Mouse (Mus musculus): ENCODE results near the gene Tspan11.

Gene Tspan11

DNA sequence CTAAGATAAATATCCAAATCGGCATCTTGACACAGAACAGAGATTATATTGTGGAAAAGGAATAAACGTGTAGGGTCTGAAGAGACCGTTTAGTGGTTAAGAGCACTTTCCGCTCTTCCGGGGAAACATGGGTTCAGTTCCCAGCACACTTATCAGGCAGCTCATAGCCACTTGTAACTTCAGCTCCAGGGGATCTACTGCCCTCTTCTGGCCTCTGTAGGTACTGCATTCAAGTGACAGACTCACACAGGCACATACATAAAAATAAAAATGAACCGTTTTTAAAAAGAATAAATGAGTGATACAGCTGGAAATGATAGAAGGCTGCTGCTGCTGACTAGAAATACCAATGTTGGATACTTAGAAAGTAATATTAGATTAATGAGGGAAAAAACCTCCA is 7.9 kb upstream of the Tspan11 start:
- peak; percentile 4 to 13 for DNase-seq

DNA sequence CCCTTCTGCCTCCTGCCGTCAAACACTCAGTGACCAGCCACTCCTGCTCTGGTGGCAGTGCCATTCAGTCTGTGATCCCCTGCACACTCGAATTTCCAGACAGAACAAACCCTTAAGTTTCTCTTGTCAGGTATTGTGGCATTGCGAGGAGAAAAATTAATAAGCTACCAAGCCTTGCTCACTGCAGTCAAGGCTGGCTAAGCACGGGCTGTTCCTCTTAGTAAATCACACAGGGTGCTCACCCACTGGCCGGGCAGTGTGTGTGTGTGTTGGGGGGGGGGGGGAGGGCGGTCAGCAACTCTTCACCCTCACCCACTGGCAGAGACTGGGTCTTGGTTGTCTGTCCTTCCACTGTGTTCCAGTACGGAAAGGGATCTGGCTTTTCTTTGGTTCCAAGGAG is 473 bp upstream of the Tspan11 start:
- DNase-seq = no peak

DNA sequence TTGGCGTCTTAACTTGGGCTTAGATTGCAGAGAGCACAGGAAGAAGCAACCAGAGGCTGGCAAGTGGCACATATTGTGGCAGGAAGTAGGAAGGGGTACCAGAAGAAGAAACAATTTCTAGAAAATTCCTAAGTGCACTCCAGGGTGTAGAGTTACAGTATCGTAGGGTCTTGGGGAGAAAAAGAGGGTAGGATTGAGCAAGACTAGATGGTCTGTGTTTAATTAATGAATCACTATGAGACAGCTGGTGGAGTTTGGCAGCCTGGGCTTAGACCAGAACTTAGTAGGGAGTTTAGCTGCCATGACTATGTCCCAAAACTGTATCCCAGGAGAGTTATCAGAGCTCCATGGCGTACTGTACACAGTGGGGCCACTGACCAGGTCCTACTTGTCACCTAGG is 1.2 kb downstream of the Tspan11 start:
- DNase-seq = no peak

DNA sequence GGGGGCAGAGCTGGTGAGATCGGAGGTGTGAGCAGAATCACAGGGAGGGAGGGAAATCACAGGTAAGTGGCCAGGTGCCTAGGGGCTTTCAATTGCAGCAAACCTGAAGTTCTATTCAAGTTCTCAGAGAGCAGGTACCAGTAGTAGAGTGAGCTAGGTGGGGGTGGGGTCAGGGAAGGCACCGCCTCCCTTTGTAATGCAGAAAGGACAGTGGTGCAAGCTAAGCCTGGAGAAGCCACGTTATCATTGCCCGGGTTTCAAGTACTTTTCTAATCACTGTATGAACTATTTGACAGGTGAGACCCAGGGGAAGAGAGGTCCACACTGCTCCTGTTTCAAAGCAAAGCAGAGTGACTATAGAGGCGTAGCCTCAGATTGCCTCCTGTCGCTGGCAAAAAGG is 6.2 kb downstream of the Tspan11 start:
- DNase-seq = no peak

DNA sequence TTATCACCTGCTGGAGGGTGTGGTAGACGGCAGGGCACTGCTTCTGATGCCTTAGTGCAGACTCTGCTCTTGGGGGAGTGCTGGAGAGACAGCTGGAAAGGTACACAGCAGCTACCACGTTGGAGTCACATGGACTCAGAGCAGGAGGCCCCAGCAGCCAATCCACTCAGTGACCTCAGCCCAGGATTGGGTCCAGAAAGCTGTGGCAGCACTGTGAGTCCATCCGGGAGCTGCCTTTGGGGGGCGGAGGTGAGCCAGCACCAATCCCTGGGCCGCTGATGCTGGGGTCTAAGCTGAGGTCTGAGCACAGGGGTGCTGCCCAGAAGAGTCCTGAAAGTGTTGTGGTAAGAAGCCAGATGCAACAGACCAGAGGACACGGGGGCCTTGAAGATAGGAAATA is 7.6 kb downstream of the Tspan11 start:
- no peak for DNase-seq

DNA sequence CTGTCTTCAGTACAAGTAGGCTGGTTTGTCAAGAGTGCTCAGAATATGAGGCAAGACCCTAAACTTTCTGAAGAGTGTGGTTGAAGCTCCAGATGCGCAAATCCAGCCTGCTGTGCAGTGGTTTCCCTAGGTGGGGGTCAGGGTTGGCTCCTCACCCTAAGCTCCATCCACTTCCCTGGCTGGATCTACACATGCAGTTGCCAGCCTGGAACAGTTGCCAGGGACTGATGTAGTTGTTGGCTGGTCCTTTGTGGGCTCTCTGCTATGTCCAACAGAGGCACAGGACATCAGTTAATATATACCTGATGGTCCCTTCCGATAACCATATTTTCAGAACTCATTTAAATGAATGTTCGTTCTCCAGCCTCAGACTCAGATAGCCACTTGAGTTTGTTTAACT is 9.0 kb downstream of the Tspan11 start:
- no peak for DNase-seq

DNA sequence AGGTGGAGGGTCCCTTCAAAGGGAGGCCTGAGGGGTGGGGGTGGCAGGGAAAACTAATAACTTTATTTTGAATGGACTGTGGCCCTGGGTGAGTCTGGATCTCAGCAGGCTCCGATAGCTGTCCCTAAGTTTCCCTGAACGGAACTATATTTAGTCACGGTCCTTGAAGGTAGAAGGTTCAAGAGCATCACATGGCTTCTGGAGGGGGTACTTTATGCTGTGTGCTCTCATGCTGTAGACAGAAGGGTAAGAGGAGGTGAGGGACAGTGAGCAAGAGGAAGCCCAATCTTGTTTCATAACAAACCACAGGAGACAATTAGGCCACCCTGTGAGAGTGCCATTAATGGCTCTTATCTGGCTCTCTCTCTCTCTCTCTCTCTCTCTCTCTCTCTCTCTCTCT is 10.0 kb downstream of the Tspan11 start:
- DNase-seq = no peak

DNA sequence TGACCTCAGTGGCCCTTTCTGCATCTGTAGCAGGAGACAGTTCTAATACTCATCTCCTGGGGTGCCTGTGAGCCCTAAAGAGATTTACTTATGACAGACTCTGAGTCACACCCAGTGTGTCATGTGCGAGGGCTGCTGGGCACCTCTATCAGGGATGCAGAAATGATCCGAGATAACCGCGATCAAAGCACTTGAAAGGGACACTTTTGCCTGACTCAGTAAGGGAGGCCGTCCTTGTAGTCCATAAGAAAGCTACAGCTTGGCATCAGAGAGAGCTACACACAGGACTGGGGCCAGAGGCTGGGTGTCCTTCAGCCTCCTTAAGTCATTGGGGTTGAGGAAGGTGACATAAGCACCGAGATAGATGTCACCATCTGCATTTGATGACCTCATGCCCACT is 12.7 kb downstream of the Tspan11 start:
- DNase-seq = no peak

DNA sequence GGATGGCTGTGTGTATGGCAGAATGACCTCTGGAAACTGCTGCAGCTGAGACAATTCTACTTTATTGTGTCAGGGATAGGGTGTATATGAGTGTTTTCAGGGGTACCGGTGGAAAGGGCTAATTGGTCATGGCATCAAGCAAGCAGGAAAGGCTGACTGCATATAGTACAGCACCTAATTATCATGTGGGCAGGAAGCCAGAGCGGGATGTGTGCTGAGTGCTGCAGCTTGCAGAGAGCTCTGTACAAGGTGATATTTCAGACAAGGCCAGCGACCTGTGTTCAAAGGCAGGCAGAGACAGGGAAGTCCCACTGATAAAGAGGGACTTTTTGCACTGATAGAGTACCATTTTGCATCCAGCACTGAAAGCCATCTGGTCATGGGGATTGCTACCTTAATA is 13.9 kb downstream of the Tspan11 start:
- no peak for DNase-seq

DNA sequence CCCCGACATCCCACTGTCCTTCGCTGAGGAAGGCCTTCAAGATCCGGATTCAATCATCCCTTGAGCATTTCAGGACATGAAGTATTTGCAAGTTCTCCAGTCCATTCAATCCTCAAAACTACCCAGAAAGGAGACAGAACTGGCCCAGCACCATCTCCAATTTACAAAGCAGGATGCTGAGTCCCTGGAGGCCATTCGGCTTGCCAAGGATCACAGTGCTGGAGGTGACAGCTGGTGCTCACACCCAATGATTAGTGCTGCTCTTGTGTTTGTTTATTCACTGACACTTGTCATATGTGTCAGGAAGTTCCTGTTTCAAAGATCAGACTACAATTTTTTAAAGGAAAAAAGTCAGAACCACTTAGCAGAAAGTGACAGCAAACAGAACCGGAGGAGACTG is 14.3 kb downstream of the Tspan11 start:
- no peak for DNase-seq

DNA sequence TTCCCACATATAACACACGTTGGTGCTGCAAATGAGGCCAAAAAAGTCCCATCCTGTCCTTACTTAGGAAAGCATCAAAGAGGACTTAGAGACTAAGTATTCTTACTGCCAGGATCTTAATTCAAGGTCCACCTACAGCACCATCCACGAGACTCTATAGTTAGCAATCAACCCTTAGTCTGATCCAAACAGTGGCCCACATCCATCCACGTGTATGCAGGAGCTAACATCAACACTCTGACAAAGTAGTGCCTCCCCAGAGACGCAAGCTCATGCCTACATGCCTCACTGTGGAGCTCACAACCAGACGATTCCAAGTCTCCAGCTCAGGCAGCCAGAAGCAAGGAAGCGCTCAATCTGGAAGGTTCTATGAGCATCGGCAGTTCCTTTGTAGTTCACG is 15.2 kb downstream of the Tspan11 start:
- DNase-seq = no peak

DNA sequence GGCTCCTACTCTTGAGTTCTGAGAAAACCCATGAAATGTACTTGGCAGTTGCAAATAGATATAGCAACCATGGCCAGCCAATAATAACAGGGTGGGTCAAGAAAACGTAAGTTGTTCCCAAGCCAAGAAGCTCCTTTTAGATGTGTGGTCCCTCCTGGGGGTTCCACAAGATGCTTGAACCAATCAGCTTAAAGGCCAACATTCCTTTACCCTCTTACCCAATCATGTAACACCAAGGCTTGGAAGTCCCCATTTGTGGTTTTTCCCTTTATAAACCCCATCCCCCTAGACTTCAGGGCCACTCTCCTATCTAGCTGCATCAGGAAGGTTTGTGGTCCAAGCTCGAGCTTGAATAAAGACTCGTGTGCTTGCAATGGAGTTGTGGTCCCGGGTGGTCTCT is 23.2 kb downstream of the Tspan11 start:
- no peak for DNase-seq

DNA sequence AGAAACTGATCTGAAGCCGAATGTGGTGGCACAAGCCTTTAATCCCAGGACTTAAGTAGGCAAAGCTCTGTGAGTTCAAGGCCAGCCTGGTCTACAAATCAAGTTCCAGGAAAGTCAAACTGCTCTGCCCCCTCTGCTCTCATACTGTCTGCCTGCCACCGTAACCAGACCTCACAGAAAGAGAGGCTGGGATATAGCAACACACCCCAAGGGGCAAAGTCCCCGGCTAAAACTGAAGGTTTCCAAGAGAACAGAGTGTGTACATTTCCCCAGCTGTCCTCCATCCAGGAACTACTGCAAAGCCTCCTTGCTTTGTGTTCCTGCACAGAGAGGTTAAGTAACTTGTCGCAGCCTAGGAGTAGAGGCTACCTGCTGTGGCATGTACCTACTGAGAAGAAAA is 24.3 kb downstream of the Tspan11 start:
- no peak for DNase-seq

DNA sequence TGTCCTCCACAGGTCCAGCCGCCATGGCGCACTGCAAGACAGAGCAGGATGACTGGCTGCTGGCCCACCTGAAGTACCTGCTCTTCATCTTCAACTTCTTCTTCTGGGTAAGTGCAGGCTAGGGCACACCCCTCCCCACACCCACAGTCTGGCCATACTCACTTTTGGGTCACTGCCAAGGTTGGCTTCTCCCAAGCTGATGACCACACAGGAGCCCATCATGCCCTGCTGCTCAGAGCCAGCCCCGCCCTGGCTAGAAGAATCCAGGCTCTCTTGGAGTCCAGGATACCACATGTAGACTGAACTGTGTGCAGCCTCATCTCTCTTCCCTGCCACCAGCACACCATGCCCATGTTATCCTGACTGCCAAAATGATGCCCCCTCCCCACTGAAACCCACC is 25.5 kb downstream of the Tspan11 start:
- DNase-seq = no peak

DNA sequence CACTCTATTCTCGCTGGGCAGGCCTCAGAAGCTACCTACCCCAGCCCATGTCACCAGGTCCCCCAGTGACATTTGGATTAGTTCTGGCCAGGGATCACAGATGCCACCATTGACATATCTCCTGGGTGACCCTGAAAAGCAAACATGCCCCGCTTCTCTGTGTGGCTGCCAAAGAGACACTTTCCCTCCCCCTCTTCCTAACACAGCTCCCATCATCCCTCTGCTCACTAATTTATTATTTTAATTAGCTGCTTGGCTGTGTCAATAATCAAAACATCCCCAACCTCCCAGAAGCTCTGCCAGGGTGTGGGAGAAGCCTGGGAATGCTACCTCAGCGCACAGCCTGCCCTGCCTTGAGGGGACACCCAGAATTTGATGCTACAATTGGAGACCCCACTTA is 29.6 kb downstream of the Tspan11 start:
- DNase-seq = no peak

DNA sequence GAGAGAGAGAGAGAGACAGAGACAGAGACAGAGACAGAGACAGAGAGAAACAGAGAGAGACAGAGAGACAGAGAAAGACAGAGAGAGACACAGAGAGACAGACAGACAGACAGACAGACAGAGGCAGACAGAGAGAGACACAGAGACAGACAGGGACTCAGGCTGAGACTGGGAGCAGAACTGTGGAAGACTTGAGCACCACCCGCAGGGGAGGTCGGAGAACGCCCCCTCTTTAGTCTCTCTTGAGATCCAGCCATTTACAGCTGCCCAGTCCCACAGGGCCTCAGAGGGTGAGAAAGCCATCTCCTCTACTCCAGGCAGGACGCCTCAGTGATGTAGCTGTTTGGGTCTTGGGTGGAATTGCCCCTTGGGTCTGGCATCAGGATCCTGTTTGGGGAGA is 30.3 kb downstream of the Tspan11 start:
- no peak for DNase-seq

DNA sequence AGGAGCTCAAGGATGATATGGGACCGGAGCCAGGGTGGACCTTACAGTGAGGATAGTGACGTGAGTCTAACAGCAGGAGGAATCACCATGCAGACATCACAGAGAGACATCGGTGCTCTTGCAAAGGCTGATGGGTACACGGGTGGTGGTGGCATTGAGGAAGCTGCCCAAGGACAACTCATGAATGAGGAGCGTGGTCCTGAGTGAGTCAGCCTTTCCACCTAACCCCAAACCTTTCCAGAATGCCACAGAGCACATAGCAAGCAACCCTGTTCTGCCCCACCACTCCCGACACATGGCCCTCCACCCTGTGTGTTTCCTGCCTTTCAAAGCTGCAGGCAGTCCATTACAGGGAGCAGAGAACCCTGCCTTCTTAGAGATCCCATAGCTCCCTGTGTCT is 32.1 kb downstream of the Tspan11 start:
- no peak for DNase-seq

DNA sequence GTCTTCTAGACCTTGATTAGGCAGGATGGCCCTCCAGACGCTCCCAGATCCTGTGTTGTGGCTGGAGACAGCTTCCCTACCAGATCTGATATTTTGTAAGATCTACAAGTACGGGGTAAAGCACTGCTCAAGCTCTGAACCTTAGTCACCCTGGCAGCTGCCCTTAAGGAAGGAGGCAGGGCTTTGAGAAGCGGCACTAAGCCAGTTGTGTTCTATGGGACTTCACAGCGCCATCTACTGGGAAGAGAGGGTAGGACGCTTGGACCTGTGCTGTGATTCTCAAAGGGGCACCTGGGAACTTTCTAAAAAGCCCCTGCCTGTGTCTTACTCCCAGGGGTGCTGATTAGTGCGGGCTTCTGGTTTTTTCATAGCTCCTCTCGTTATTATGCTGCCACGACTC is 33.3 kb downstream of the Tspan11 start:
- DNase-seq = peak; percentile 28 to 34

DNA sequence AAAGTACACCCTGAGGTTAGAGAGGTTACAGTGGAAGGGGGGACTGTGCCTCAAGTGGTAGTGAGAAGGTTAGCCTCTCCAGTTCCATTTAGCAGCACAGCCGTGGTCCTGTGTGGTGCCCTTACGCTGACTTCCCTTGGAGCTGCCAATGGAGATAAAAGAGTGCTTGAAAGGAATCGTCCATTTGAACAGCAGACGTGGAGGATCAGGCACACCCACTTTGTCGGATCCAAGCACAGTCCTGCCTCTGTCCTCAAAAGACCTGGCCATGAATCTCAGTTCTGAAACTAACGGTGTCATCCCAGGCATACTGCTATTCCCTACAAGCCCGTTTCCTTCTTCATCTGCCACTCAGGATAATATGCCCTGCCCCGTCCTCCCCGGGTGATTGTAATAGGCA is 34.6 kb downstream of the Tspan11 start:
- DNase-seq = no peak

DNA sequence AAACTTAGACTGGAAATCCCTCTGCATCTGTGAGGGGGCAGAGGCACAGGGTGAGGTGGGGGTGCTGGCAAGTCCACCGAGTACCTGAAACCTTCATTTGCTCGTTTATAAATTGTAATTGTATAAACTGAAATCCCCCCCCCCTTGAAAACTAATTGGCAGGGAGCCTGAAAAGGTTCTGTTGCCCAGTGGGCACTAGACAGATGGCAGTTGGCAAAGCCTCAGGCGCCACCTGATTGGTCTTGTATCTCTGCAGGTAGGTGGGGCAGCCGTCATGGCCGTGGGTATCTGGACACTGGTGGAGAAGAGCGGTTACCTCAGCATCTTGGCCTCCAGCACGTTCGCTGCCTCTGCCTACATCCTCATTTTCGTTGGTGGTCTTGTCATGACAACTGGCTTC is 35.9 kb downstream of the Tspan11 start:
- DNase-seq = no peak

DNA sequence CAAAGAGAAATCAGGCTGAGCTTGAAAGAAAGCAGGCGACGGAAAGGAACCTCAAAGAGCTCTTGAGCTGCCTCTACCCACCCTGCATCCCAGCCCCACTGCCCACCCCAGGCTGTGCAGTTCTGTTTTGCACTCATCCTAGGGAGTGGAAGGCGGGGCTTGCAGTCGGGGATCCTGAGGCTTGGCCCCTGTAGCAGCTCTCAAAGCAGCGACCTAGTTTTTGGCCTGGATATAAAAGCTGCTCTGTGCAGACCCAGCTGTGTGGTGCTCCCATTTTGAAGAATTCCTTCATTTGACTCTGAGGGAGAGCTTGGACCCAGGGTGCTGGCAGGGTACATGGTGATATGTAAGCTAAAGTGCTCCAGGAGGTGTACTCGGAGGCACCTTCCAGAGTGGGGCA is 37.4 kb downstream of the Tspan11 start:
- no peak for DNase-seq

DNA sequence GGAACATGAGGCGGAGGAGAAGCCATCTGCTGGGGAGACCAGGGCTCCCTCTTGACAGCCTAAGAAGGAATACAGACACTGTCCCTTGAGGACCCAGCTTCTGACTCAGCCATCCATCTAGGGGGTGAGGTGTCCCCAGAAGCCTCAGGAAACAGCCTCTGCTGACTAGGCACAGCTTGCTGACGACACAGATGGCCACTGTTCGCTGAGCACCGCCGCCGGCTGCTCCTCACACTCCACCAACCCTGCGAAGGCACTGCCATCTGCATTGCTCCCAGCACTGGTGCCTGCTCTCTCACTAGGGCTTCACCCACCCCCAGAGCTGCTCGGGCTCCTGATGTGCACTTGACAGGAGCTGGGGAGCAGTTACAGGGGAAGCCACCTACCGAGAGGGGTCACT is 38.5 kb downstream of the Tspan11 start:
- no peak for DNase-seq

DNA sequence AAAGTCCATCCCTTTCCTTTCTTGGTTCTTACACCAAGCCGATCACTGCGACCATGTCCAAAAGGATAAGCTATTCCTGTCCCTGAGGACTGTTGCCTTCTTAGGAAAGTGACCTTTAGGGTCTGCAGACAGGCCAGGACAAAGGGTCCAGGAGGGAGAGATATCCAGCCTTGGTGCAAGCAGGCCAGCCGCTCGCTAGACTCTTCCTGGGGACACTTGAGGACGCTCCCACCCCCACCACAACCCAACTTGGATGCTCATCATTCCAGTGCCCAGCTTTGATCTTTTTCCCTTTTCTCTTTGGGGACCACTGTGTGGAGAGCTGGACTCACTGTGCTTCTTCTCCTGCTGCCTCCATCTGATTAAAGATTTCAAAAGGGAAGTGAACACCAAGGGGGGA is 41.3 kb downstream of the Tspan11 start:
- no peak for DNase-seq

DNA sequence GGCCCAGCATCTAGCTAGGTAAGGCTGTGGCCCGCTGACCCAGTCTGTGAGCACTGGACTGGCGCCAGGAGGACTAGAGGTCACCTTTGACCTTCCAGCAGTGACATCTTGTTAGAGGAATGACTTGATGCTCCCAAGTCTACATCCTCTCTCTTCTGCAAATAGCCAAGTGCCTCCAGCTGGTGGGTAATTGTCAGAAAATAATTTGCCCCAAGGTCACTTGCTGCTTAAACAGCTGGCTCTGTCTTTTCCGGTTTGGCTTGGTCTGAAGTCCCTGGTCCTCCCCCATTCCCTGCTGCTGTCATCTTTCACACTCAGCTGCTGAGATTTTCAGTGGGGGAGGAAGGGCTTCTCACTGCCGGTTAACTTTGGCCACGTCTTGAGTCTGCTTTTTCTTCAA is 45.3 kb downstream of the Tspan11 start:
- no peak for DNase-seq

DNA sequence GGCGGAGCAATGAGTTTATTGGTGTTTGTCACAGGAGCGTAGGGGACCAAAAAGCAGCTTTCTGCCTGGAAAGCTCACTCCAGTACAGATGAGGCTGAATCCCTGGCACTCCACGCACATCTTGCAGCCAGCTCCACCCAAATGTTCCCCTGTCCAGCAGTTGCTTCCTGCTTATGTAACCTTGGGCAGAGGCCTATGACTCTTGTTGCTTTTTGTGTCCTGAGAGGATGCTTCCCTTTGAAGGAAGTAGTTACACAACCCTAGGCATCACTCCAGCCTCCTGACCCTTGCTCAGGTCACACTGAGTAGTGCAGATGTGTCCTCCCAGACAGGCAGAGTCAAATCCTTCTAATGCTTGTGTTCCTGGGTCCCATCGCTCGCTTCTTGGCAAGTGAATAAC is 46.5 kb downstream of the Tspan11 start:
- DNase-seq = no peak

DNA sequence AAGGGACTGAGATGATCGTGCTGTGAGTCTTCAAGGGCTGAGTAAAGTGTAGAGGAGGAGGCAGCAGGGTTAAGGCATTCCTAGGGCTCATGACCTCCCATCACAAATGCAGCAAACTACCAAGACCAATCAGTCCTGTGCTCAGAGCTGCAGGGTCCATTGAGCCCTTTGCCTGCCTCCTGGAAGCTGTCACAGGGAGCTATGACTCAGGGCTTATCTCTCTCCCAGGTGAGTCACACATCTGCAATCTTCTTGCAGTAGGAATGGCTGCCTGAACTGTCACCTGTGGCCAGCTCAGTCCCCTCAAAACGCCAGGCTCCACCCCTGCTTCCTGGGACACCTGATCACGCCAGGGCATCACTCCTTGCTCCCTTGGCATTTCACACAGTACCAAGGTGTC is 47.7 kb downstream of the Tspan11 start:
- DNase-seq = no peak

DNA sequence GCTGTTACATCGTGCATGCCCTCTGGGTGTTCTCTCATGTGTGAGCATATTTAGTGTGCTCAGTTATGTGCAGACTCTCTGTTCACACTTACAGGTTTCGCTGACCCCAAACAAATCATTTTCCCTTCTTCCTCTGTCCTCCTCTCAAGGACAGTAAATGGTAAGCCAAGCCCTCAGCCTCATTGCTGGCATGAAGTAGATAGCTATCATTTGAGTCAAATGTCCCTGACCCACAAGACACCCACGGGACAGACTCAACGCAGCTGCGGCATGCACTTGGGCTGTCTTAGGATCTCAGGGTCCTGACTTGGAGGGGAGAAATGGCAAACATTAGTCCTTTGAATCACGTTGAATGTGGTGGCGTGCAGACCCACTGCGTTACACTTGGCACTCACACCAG is 55.0 kb downstream of the Tspan11 start:
- DNase-seq = no peak

All from B cell, adult 2 months (primary cell).